ENCODE assay signal across 8 mouse cellular contexts in genomic region chr11:120580190-120580589, GRCm38 (mm10). TPM values are rescaled to one million over a fixed set of nuclear protein-coding genes. Genes with fewer than 3 reads are reported as not detected.
A peak's percentile ranks its signal among the peaks of the same experiment; 100 is the strongest.
DNase-seq lines count a peak whose midpoint lies in the region; ATAC-seq and TF ChIP-seq lines count a peak whose summit lies in the region.

No protein-coding gene starts in this region.

- 49% methylated on average over 7 of the region's 7 CpGs for WGBS in thymus, adult 2 months
- WGBS in intestine, postnatal 0 days = 40% methylated on average over 7 of the region's 7 CpGs
- 32% methylated on average over 7 of the region's 7 CpGs for WGBS in lung, adult 2 months

- TF ChIP-seq POLR2A in thymus, adult 2 months (IDR thresholded peaks at IDR 0.05; ENCODE audit: control insufficient read depth, extremely low read depth, insufficient read depth, low read length, poor library complexity) = no peak
- TF ChIP-seq POLR2A in lung, adult 2 months (IDR thresholded peaks at IDR 0.05; ENCODE audit: borderline replicate concordance, extremely low read depth, low read depth, low read length) = no peak

- H3K9ac ChIP-seq in intestine, postnatal 0 days (ENCODE audit: low read depth, low read length) = peak overlapping the region; percentile 100

- DNase-seq in thymus, adult 2 months = peak; percentile 26
- no peak for DNase-seq in thymus, postnatal 0 days (ENCODE audit: low spot score)
- peak; percentile 45 for DNase-seq in lung, adult 2 months
- peak; percentile 50 to 78 for DNase-seq in spleen, postnatal 4 days (ENCODE audit: low spot score in 2 of 2)
- no peak for DNase-seq in frontal cortex, postnatal 36 days (ENCODE audit: low spot score in 2 of 2)
- DNase-seq in layer of hippocampus, adult 18-20 months (ENCODE audit: low spot score in 2 of 2) = no peak

- H3K27ac ChIP-seq in thymus, adult 2 months (ENCODE audit: control insufficient read depth, insufficient read depth, low read length) = peak overlapping the region; percentile 51
- H3K27ac ChIP-seq in intestine, postnatal 0 days (ENCODE audit: low read depth, low read length) = peak overlapping the region; percentile 99

- peaks cover 19% of the 10 kb centered on the region for H3K36me3 ChIP-seq in thymus, adult 2 months (ENCODE audit: control insufficient read depth, insufficient read depth, low read length)
- peaks cover 30% of the 10 kb centered on the region for H3K36me3 ChIP-seq in intestine, postnatal 0 days (ENCODE audit: control insufficient read depth, insufficient read depth)

- H3K9me3 ChIP-seq in intestine, postnatal 0 days (ENCODE audit: control insufficient read depth) = no peaks in the 10 kb centered on the region

- TF ChIP-seq CTCF in thymus, adult 2 months (IDR thresholded peaks at IDR 0.05; ENCODE audit: borderline replicate concordance, control insufficient read depth, extremely low read depth, insufficient read depth, low read length, poor library complexity) = no peak
- no peak for TF ChIP-seq CTCF in intestine, postnatal 0 days (IDR thresholded peaks at IDR 0.05; ENCODE audit: low read depth)
- TF ChIP-seq CTCF in lung, adult 2 months (IDR thresholded peaks at IDR 0.05; ENCODE audit: insufficient read depth, low read length) = no peak

- peak overlapping the region; percentile 97 for H3K4me3 ChIP-seq in thymus, adult 2 months (ENCODE audit: control insufficient read depth, insufficient read depth, low read length)
- H3K4me3 ChIP-seq in intestine, postnatal 0 days (ENCODE audit: low read depth, low read length) = peak overlapping the region; percentile 85
- peak overlapping the region; percentile 97 for H3K4me3 ChIP-seq in lung, adult 2 months (replicated peaks; ENCODE audit: extremely low read depth, low read depth, low read length)

- 0 out of 2 replicates have a peak, but pooled peaks have one; percentile 15 for ATAC-seq in erythroid progenitor cell, adult 5-6 weeks (replicated peaks; ENCODE audit: low FRiP score, poor library complexity, severe bottlenecking)
- no peak for ATAC-seq in intestine, postnatal 0 days

- peak overlapping the region; percentile 86 for H3K4me2 ChIP-seq in intestine, postnatal 0 days (replicated peaks; ENCODE audit: low read depth)

- H3K27me3 ChIP-seq in thymus, adult 2 months (ENCODE audit: control insufficient read depth, insufficient read depth, low read length) = no peaks in the 10 kb centered on the region
- H3K27me3 ChIP-seq in intestine, postnatal 0 days (replicated peaks; ENCODE audit: control insufficient read depth, insufficient read depth, low read length) = no peaks in the 10 kb centered on the region

- peaks cover 23% of the 10 kb centered on the region for H3K4me1 ChIP-seq in thymus, adult 2 months (replicated peaks; ENCODE audit: control insufficient read depth, insufficient read depth, low read length)
- H3K4me1 ChIP-seq in intestine, postnatal 0 days (replicated peaks; ENCODE audit: control insufficient read depth, insufficient read depth, low read length) = peaks cover 22% of the 10 kb centered on the region; the same call in 1 of the 2 replicates
- H3K4me1 ChIP-seq in lung, adult 2 months (ENCODE audit: control insufficient read depth, insufficient read depth, low read length) = peaks cover 17% of the 10 kb centered on the region

RNA-seq across cellular contexts. Expression of gene Arhgdia, which starts 1.2 kb away (rescaled TPM):
- 1,184 and 1,219 TPM in 2 replicates for polyA plus RNA-seq in thymus, adult 2 months (2012; rRNA removed)
- polyA plus RNA-seq in thymus, postnatal 0 days (2015; fragmentation: Nextera tagmentation; extraction: Ambion mirVana) = 553 and 615 TPM in 2 replicates
- 134 and 150 TPM in 2 replicates for total RNA-seq in erythroid progenitor cell, adult 5-6 weeks (2015; ENCODE audit: low replicate concordance)
- total RNA-seq in erythroid progenitor cell, adult 5-6 weeks (2017; ENCODE audit: low replicate concordance) = 45.3 and 49.3 TPM in 2 replicates
- 474 and 493 TPM in 2 replicates for polyA plus RNA-seq in intestine, postnatal 0 days (2015; fragmentation: Nextera tagmentation; extraction: Ambion mirVana)
- 890 and 923 TPM in 2 replicates for polyA plus RNA-seq in lung, adult 2 months (2012; rRNA removed)
- 100 to 1,000 TPM; 293 to 295 TPM for total RNA-seq in layer of hippocampus, adult 18-20 months (2021)

RNA-seq across cellular contexts. Expression of gene P4hb, which starts 7.1 kb away (rescaled TPM):
- polyA plus RNA-seq in thymus, adult 2 months (2012; rRNA removed) = 125 and 139 TPM in 2 replicates
- polyA plus RNA-seq in thymus, postnatal 0 days (2015; fragmentation: Nextera tagmentation; extraction: Ambion mirVana) = 254 and 290 TPM in 2 replicates
- total RNA-seq in erythroid progenitor cell, adult 5-6 weeks (2015; ENCODE audit: low replicate concordance) = 101 and 104 TPM in 2 replicates
- 112 and 141 TPM in 2 replicates for total RNA-seq in erythroid progenitor cell, adult 5-6 weeks (2017; ENCODE audit: low replicate concordance)
- polyA plus RNA-seq in intestine, postnatal 0 days (2015; fragmentation: Nextera tagmentation; extraction: Ambion mirVana) = 2,516 and 2,539 TPM in 2 replicates
- 192 and 254 TPM in 2 replicates for polyA plus RNA-seq in lung, adult 2 months (2012; rRNA removed)
- 100 to 1,000 TPM; 122 to 132 TPM for total RNA-seq in layer of hippocampus, adult 18-20 months (2021)

RNA-seq across cellular contexts. Expression of gene Alyref, which starts 18.0 kb away (rescaled TPM):
- polyA plus RNA-seq in thymus, adult 2 months (2012; rRNA removed) = 60.9 and 74.6 TPM in 2 replicates
- polyA plus RNA-seq in thymus, postnatal 0 days (2015; fragmentation: Nextera tagmentation; extraction: Ambion mirVana) = 571 and 587 TPM in 2 replicates
- 72.9 and 87.2 TPM in 2 replicates for total RNA-seq in erythroid progenitor cell, adult 5-6 weeks (2015; ENCODE audit: low replicate concordance)
- total RNA-seq in erythroid progenitor cell, adult 5-6 weeks (2017; ENCODE audit: low replicate concordance) = 142 and 227 TPM in 2 replicates
- 209 and 226 TPM in 2 replicates for polyA plus RNA-seq in intestine, postnatal 0 days (2015; fragmentation: Nextera tagmentation; extraction: Ambion mirVana)
- 26.1 and 29.1 TPM in 2 replicates for polyA plus RNA-seq in lung, adult 2 months (2012; rRNA removed)
- total RNA-seq in layer of hippocampus, adult 18-20 months (2021) = 10 to 100 TPM; 60.5 to 70.0 TPM

RNA-seq across cellular contexts. Expression of gene Anapc11, which starts 18.0 kb away (rescaled TPM):
- 127 and 140 TPM in 2 replicates for polyA plus RNA-seq in thymus, adult 2 months (2012; rRNA removed)
- 158 and 179 TPM in 2 replicates for polyA plus RNA-seq in thymus, postnatal 0 days (2015; fragmentation: Nextera tagmentation; extraction: Ambion mirVana)
- total RNA-seq in erythroid progenitor cell, adult 5-6 weeks (2015; ENCODE audit: low replicate concordance) = 28.1 and 35.0 TPM in 2 replicates
- 2.8 and 12.1 TPM in 2 replicates for total RNA-seq in erythroid progenitor cell, adult 5-6 weeks (2017; ENCODE audit: low replicate concordance)
- 107 and 108 TPM in 2 replicates for polyA plus RNA-seq in intestine, postnatal 0 days (2015; fragmentation: Nextera tagmentation; extraction: Ambion mirVana)
- polyA plus RNA-seq in lung, adult 2 months (2012; rRNA removed) = 136 and 159 TPM in 2 replicates
- total RNA-seq in layer of hippocampus, adult 18-20 months (2021) = 10 to 100 TPM; 93.5 to 97.0 TPM

RNA-seq across cellular contexts. Expression of gene Npb, which starts 28.1 kb away (rescaled TPM):
- 2.2 and 2.8 TPM in 2 replicates for polyA plus RNA-seq in thymus, adult 2 months (2012; rRNA removed)
- polyA plus RNA-seq in thymus, postnatal 0 days (2015; fragmentation: Nextera tagmentation; extraction: Ambion mirVana) = 1.6 and 2.1 TPM in 2 replicates
- total RNA-seq in erythroid progenitor cell, adult 5-6 weeks (2015; ENCODE audit: low replicate concordance) = not detected in 2 replicates
- not detected in 2 replicates for total RNA-seq in erythroid progenitor cell, adult 5-6 weeks (2017; ENCODE audit: low replicate concordance)
- polyA plus RNA-seq in intestine, postnatal 0 days (2015; fragmentation: Nextera tagmentation; extraction: Ambion mirVana) = 3.4 and 3.5 TPM in 2 replicates
- 2.5 and 3.0 TPM in 2 replicates for polyA plus RNA-seq in lung, adult 2 months (2012; rRNA removed)
- 1 to 10 TPM in 1 of 2 experiments, under 1 TPM in 1; 0.89 to 1.4 TPM for total RNA-seq in layer of hippocampus, adult 18-20 months (2021)

Comparison
In these comparisons a context has a peak if more than half of its experiments do, and no peak if none do; other contexts are left out.
1. DNase-seq: peak in thymus, adult 2 months (single experiment), lung, adult 2 months (single experiment) and spleen, postnatal 4 days (2 of 2); none in thymus, postnatal 0 days (single experiment), frontal cortex, postnatal 36 days (0 of 2) and layer of hippocampus, adult 18-20 months (0 of 2).
2. Peak in every context shown above with its lines, with median percentiles within 50 percentile points of each other: H3K4me3 ChIP-seq.